Mouse (Mus musculus): ENCODE measurements around the gene Dnm3. TPM values are rescaled to one million over a fixed set of nuclear protein-coding genes. Genes with fewer than 3 reads are reported as not detected.

Gene Dnm3
- polyA plus RNA-seq, 2 experiments from 2014 or later: 1.3 to 2.6 TPM

DNA sequence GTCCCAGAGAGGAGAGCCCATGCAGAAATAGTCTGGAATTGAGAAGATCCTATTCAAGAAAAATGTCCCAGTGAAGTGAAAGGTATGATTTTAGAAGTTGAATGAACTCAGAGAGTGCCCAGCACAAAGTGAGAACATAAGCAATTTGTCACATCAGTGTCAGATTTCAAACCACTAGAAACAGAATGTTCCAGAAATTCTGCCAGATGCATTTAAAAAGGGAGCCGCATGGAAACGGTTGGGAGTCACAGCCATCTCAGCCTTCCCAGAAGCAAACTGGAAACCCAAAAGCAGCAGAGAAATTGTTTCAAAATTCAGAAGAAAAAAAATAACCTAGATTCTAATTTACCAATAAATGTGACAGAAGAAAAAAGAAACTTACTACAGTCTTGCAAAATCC, 154.7 kb downstream of the Dnm3 start:
- no peak for ATAC-seq

DNA sequence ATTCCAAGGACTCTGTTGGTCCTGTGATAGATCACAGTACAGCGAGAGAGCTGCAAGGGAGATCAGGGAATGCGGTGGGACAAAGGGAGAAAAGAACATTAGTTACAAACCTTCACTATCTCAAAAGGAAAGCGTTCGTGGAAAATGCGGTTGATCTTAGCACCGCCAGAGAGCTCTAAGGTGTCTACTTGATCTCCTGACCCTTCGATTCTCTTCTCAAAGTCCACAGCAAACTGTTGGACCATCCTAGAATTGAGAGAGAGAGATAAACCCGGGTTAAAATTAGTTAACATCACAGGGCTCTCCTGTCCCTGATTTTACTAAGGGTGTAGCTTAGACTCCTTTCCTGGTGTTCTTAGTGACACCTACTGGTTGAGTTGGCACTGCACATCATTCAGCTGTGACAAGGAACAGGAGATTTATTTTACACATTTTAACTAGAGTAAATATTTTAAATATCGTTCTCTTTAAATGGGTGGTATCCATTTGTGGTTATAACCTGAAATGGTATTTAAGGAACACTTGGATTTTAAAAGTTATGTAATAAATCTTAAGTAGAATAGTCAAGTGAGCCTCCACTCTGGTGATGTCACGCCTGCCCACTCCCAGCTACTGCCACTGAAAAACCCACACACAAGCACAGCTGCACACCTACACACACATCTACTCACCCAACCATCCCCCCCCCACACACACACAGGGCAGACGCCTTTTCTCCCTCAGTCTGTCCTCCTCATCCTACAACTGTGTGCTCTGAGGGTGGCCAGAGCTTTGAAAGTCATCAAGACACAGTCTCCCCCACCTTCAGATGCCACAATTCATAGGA, 164.2 kb downstream of the Dnm3 start:
- ATAC-seq: peak; percentile 72

DNA sequence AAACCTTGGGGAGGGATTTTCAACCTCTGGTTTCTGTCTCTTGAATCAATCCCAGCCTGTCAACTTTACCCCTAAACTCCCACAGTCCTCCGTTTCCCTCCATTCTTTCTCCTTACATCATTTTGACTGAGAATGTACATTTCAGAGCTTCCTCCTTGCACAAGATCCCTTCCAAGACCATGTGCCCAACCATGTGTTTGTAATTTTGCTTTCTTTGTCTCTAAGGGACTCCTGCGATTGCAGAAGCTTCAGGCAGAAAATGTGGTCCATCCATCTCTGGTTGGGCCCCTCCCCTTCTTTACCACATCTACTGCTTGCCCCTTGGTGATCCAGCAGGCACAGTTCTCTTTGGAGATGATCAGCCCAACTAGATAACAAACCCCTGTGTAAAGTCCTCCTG, 165.2 kb downstream of the Dnm3 start:
- ATAC-seq: no peak

DNA sequence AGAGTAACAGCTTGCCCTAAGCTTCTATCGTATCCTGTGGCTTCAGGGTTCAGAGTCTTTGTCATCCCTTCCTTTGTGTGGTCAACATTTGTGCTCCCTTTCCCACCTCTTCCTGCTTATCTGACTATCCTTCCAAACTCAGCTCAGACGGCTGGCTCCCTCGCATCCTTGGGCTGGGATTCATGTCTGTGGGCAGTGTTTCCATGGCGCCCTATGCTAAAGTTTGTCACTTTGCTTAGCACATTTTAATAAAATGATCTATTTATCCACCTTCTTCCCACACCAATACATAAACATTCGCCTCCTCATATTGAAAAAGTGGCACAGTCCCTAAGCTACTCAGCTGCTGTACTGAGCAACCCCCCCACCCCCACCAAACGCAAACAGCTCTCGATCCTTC, 165.7 kb downstream of the Dnm3 start:
- ATAC-seq: no peak

DNA sequence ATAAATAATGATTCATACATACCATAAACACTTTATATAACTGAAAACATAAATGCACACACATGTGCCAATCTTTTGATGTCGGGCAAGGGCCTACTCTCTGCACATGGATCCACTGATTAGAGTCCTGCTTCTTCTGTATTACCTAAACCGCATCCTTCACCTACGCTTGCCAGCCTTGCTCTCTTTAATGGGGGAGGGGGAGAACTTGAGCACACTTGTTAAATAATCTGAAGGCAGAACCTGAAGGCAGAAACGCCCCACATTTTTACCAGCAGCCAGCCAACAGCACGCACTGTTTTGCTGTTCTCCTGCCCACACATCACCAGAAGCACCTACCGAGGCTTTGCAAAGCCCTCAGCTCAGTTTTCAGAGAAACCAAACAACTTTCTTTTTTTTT, 172.6 kb downstream of the Dnm3 start:
- no peak for ATAC-seq

DNA sequence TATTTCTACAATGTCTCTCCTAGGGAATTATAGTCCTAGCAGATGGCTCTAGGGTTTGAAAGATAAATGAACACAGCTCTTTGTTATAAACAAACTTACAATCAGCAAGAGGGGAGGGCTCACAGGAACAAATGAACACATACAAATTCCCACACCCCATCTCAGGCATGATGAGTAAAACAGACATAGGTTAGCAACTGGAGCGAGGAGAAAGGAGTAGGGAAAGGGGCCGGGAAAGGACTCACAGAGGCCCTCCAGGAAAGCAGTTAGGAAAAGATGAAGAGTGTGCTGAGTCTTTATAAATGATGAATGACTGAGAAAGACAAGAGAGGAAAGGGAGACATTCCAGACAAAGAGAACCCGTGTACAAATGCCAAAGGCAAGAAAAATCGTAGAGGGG, 175.4 kb downstream of the Dnm3 start:
- ATAC-seq: no peak

DNA sequence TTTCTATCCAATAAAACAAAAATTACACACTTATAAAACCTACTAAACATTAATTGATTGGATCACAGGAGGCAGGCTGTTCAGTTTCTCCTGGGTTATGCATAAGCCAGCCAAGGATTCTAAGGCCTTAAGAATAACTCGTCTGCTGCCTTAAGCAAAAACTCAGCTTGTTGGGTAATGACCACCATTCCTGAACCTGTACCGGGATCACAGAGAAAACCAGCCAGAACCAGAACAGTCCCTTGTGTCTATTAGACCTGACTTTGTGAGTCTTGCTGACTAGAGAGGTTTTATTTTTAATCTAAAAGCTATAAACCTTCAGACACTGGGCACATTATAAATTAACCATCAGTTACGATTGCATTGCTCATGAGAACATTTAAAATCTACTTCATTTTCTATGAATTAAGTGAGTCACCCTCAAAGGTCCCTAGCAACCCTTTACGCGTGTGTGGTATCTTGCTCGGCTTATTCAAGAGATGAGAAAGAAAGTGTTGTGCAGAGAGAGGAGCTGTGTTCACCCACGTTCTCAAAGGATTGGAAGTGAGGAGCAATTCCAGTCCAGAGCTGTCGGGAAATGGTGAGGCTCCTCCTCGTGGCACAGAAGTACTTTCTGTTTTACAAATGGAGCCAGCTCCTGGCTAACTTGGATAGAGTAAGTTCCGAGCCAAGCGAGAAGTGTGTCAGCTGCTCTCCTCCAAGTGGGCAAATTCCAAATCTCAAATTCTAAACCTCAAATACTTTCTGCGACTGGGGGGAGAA, 178.1 kb downstream of the Dnm3 start:
- no peak for ATAC-seq

DNA sequence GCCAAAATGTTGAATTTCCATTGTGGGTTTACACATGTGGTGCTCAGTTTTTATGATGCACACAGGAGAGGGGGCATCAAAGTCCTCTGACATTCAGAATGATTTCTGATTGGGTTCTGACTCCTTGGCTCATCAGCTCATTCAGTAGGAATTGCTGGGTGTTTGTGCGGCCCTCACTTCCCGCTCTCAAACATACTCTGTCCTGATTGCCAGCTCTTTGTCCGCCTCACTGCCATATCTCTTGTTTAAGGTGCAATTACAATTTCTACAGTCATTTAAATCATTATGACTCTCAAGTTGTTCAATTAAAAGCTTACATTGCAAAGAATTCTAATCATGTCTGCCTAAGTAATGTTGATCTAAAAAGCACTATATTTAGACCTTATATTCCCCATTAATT, 179.3 kb downstream of the Dnm3 start:
- no peak for ATAC-seq

DNA sequence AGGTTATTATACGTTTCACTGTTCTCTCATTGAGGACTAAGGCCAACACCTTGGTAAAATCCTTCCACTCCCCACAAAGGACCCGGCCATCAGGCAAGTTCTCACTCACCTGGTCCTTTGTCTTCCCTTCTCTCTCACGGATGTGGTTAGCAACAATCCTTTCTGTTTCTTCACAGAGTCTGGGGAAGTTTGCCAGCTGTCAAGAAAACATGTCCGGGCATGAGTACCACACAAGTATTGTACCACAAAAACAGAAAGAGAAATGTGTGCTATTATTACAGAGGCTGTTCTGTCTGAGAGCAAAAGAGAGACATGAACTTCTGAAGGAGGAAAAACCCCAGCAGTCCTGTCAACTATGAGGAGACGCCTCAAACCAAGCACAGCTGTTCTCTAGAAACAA, 182.4 kb downstream of the Dnm3 start:
- ATAC-seq: peak; percentile 71

DNA sequence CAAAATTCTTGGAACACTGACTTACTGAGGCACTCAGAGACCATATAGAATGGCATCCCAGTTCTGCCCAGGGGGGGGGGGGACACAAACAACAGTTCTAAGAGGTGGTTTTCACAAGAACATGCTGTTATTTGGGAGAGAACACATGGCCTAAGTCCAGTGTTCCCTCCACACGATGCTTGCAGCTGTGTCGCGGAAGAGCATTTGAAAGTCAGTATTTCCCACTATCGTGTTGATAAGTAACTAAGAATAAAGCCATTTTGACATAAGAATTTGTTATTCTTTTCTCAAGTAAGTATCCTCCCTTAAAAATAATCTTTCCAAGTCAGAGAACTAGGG, 183.3 kb downstream of the Dnm3 start:
- ATAC-seq: no peak

DNA sequence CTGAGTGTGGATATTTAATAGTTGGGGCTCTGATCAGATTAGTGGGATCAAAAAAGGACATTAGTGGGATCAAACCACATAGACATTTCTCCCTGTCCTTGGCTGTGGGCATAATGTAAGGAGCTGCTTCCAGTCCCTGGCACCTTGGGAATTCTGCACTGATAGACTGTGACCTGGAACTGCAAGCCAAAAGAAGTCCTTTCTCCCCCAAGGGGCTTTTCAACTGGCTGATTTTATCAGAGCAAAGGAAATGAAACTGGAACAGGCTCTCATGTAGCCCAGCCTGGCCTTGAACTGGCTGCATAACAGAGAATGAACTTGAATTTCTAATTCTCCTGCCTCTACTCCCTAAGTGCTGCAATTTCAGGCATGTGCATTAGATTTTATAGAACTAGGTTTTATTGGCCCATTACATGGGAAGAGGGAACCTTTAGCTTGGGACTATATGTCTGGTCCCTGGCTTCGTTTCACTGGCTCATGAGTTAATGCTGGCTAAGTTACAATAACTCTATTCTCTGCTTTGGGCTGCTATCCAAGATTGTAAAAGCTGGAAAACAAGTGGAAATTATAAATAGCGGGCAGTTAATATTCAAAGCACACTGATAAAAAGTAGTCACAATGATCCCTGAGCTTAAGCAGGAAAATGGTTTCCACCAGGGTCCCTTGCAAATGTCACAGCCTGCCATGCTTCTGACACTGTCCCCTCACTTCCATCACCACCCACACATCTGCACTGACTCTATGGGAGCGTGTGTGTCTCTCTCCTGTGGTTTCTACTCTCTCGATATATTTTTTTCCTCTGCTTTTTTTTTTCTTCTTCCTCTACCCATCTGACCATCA, 183.9 kb downstream of the Dnm3 start:
- no peak for ATAC-seq

DNA sequence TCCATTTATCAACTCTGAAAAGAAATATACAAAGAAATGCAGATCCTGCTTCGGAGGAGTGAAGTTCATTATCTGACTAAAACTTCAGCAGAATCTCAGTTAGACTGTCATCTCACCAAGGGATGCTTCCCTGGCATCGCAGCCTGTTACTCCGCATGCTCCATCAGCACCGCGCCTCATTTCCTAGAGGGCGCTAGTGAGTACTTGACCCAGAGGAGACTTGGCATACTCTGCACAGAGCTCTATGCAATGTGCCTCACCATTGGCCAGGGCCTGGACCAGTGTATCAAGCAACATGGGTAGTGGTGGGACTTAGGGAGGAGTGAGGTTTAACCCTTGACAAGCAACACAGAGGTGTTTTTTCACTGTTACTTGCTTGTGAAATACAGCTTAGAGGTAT, 190.9 kb downstream of the Dnm3 start:
- no peak for ATAC-seq

DNA sequence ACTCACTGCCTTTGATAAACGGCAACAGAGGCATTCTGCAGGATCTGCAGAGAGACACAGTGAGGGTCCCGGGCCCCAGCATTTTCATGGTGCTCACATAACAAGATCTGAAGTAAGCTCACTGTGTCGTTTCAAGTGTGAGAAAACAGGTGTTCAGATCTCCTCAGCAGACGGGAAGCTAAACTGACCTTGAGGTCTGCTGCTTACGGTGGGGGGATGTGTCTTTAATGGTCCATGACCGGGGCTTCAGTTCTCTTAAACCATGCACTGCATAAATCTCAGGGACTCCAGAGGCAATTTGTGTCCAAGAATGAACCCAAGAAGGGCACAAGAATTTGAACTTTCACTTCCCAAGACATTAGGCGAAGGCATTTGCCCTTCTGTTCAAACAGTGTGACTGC, 195.9 kb downstream of the Dnm3 start:
- no peak for ATAC-seq

DNA sequence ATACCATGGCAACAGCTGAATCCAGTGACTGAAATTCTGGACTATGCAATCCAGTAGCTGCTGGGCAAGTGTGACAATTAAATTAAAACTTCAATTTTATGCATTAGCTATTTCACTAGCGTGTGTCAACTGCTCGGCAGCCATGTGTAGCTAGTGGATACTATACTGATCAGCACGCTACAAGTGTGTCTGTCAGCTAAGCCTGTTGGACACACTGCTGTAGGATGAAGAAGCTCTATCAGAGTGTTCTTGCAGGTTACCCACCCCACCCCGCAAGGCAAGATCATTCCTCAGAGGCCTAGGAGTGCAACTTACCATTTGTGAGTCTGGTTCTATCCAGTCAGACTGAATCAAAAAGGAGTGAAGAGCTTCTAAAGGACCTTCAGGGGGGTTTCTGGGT, 197.8 kb downstream of the Dnm3 start:
- no peak for ATAC-seq

DNA sequence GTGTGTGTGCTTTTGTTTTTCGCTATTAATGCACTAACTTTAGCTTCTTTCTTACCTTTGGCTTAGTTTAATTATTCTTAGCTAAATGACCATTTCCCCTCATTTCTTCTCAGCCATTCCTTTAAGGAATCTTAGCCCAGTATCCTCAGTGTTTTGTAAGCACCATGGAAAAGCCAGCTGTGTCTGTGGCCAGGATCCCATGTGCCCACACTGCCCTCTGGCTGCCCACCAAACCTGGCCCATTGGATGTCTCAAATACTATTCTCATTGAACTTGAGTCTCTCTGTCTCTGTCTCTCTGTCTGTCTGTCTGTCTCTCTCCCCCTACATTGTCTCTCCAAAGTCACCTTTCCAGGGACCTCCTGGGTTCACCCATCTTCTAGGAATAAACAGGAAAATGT, 201.8 kb downstream of the Dnm3 start:
- no peak for ATAC-seq

DNA sequence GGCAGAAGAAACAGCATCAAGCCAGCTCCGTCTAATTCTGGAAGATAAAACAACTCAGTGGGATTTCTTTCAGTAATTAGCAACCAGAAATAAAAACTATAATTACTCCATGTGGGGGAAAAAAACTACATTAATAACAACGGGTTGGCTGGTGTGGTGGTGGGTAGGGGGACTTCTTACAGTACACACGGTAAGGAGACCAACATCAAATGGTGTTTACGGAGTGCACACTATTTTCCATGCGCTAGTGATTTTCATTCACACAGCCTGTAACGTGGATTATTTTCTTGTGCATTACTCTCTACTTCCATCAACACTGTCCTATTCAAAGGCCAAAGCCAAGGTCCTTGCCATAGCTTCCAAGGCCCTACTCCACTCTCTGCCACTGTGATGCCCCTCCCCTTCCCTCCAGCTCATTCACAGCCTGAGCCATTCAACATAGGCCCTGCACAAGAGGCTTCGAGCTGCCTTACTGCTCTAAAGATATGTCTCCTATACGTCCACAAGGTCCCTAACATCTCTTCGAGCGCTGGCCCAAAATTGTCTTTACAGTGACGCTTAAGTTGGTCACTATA, 203.1 kb downstream of the Dnm3 start:
- ATAC-seq: no peak

DNA sequence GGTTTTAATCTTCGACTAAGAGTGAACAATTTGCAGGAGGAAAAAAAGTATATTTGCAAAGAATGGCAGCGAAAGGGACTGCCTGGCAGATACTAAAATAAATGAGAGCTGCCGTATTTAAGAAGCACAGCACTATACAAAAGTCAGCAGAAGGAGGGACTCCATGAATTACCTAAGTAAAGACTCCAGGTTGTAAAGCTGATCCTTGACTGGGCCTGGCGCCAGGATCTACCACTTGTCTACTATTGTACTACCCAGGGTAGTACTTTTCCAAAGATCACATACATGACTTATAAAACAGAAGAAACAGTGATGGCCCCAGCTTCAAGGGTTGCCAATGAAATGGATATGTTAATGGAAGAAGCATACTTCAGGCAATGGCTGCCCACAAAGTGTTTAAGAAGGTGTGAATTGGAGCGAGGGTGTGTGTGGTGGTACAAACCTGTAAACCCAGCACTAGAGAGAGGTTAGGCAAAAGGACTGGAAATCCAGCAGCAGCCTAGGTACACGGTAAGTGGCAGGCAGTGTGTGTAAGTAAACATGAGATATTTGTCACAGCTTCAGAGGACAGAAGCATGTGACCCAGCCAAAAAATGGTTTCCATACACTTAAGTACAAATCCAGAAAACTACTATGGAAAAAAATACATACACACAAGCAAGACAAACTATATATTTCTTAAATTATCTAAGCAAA, 220.8 kb downstream of the Dnm3 start:
- ATAC-seq: no peak

DNA sequence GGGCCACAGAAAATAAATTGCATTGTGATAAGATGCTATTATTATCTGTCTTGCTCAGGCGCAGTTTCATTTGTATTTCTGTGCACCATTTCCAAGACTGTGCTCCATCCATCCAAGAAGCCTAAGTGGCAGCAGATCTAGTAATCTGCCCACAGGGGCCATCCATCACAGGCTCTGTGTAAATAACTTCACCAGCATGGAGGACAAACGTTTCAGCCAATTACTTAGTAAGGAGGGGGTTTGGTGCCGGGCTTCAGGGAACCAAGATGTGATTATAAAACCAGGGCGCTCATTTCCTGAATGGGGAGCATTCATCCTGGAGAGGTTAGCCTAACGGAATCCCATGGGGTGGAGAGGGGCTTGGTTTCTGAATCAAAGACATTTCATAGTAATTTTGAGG, 222.9 kb downstream of the Dnm3 start:
- ATAC-seq: no peak

DNA sequence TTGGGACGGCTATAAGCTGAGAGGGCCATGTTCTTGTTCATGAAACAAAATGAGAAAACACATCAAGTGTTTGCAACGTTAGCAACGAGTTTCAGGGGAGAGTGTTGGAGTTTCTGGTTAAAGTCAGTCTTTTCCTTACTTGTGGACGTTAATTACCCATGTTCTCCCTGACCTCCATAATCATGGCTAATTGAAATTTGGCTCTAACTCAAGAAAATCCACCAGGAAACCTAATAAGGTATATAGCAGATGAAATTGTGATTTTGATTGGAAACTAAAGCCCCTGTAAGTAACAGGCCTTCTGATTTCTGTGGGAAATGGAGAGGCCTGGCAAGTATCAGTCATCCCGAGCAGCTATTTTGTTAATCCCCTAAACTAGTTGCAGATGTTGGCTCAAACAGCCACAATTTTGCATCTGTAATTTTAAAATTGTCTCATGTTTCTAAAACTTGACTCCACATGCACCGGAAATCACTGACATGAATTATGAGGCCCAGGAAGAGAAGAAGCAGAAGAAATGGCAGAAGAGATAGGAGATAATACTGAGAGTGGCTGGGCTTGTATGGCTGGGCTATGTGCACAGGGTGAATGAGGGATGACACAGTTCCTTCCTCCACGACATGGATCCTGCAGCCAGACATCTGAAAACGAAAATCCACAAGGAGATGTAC, 223.7 kb downstream of the Dnm3 start:
- no peak for ATAC-seq

DNA sequence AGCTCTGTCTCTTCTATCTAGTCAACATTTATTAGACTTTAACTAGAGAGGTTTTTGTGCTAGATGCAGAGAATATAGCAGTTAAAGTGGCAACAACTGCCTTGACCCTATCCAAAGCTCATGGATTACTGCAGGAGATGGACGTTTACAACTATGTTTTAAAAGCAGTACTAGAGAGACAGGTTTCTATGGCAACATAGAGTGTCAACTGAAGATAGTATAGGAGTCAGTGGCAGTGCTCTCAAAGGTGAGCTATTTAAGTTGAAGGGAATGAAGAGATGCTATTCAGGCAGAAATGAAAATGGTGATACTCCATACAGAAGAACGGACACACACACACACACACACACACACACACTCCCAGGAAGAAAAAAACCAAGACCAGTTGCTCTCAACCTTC, 225.0 kb downstream of the Dnm3 start:
- no peak for ATAC-seq

DNA sequence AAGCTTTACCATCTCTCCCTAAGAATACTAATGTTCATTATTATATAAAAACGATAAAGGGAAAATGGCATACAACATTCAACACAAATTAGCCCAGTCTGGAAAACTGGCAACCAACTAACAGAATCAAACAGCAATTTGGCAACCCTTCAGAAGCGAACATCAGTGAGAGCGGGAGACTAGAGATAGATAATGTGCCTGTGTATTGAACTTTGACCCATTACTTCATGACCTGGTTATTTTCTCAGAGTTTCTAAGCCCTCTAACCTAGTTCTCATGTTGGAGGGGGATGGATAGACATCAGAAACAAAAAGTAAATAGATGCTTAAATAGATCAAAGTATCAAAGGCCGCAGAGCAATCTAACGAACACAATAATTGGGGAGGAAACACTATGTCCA, 230.6 kb downstream of the Dnm3 start:
- no peak for ATAC-seq

DNA sequence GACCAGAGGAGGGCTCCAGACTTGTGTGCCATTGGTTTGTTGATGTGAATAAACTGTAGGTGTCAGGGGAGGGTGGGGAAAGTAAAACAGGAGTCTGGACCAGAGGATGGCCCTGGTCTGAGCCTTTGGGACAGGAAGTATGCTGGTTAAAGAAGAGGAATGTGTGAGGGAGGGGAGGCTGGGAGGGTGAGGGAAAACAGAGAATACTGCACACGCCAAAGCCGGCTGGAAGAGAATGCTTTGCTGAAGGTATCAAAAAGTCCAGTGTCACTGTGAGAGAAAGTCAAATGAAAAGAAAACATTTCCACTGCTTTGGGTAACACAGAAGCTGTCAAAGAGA, 234.2 kb downstream of the Dnm3 start:
- ATAC-seq: no peak
